Mouse (Mus musculus) limb, embryonic 10.5 days (tissue): ENCODE measurements around the gene Lgr5. TPM values are rescaled to one million over a fixed set of nuclear protein-coding genes. Genes with fewer than 3 reads are reported as not detected.

ENCODE experiments used
- DNase-seq: peaks from one replicate; pipeline ENCODE4 v3.0.0-alpha.2; 2017; ENCODE audit warnings: low spot score
- H3K27ac ChIP-seq: fragments of 300-500 bp; sonication (generic); 2 replicates; pipeline ENCODE4 v1.5.1; 2016; ENCODE audit warnings: mild to moderate bottlenecking
- H3K27me3 ChIP-seq: fragments of 300-500 bp; sonication (generic); 2 replicates; pipeline ENCODE4 v1.6.1; 2016; ENCODE audit warnings: low read depth, mild to moderate bottlenecking; ENCODE audit not compliant: poor library complexity, severe bottlenecking
- H3K36me3 ChIP-seq: fragments of 300-500 bp; sonication (generic); 2 replicates; pipeline ENCODE4 v1.6.1; 2016; ENCODE audit warnings: mild to moderate bottlenecking, moderate library complexity
- H3K4me1 ChIP-seq: fragments of 300-500 bp; sonication (generic); 2 replicates; pipeline ENCODE4 v1.6.1; 2016
- H3K4me3 ChIP-seq: fragments of 300-500 bp; sonication (generic); 2 replicates; pipeline ENCODE4 v1.5.1; 2016; ENCODE audit warnings: mild to moderate bottlenecking, moderate library complexity
- H3K9me3 ChIP-seq: fragments of 300-500 bp; sonication (generic); replicated peaks from 2 replicates; pipeline ENCODE4 v1.6.1; 2016; ENCODE audit warnings: mild to moderate bottlenecking
- WGBS: fragments of 180-500 bp; shearing (Covaris S2); methylation state at CpG from one replicate; pipeline ENCODE4 v1.1.7; 2016; 5-methylcytosine and 5-hydroxymethylcytosine counted together
- polyA plus RNA-seq: library from polyadenylated mRNA; unstranded; fragments of >200 nt; fragmentation: Nextera tagmentation; extraction: Ambion mirVana; gene quantifications from 2 replicates; pipeline ENCODE4 v1.2.1, GENCODE M21; 2016

Gene Lgr5
- polyA plus RNA-seq, 1 experiment from 2014 or later: 2.3 TPM

DNA sequence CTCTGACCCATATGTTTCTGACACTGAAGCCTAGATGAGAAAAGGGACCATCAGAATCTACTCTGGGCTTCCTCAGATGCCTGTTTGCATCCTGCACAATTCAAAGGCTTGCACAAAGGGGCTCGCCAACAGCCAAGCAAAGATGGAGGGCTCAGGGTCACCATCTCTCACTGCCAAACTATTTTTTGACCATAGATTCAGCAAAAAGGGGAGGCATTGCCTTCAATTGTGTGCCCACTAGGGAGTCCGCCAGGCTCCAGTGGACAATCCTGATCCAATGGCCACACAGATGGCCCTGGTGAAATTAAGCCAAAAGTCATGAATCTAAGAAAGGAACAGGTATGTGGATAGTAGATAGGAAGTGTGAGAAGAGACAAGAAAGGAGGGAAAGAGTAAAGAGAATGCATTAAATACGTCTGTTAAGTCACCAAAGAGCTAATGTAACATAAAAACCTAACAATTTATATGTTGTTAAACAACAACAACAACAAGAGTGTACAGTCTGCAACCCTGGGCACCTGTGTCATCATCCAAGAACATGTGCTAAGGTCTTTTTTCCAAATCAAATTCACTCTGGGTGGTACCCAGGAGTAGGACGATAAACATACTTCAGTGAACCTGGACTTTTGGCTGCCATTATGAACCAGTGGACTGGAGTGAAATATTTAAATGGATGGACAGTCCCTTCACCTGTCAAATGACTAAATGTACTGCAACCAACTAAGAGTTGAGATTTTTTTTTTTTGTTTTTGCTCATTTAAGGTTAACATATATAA lies 24.5 kb downstream of the Lgr5 start:
- WGBS: 91% methylated on average over 4 of the region's 4 CpGs
- H3K4me1 ChIP-seq: no peaks in the 10 kb centered on the region
- no peaks in the 10 kb centered on the region for H3K27me3 ChIP-seq
- no peak overlapping the region for H3K27ac ChIP-seq
- no peak overlapping the region for H3K4me3 ChIP-seq
- H3K9me3 ChIP-seq: no peaks in the 10 kb centered on the region
- DNase-seq: no peak
- H3K36me3 ChIP-seq: no peaks in the 10 kb centered on the region

DNA sequence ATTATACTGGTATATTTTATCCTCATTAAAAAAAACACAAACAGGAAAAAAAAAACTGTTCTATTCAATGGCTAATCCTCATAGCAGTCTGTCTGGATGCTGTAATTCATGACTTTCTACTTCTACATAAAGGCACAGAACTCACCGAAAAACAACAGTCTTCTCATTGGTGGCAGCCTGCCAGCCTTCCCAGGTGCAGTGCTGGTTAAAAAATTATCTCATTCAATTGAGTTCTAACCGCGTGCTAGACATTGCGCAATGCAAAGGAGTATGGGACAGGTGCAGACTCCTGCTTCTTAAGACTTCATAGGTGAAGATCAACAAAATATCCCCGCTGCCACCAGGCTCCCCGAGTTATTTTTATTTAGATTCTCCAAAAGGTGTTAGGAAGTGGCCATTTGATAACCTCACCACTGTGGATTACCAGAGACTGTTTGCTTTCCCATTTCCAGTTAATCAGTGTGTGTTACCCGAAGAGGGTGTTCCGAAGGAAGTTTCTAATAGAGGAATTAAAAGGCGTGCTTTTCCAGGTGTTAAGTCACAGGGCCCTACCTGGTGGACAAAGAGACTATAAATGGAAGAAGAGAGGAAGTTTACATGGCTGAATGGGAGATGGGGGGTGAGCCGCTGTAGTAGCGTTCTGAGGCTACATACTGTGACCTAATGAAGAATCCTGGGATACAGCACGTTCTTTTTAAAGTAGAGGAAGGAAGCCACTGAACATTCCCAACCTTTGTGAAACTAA lies 26.3 kb downstream of the Lgr5 start:
- Histone ChIP-seq H3K36me3 (no peaks in the 10 kb centered on the region), H3K27ac (no peak overlapping the region), H3K4me3 (no peak overlapping the region), H3K9me3 (no peaks in the 10 kb centered on the region), H3K4me1 (peaks cover 7% of the 10 kb centered on the region), H3K27me3 (no peaks in the 10 kb centered on the region)
- no peak for DNase-seq
- 81% methylated on average over 12 of the region's 12 CpGs for WGBS

DNA sequence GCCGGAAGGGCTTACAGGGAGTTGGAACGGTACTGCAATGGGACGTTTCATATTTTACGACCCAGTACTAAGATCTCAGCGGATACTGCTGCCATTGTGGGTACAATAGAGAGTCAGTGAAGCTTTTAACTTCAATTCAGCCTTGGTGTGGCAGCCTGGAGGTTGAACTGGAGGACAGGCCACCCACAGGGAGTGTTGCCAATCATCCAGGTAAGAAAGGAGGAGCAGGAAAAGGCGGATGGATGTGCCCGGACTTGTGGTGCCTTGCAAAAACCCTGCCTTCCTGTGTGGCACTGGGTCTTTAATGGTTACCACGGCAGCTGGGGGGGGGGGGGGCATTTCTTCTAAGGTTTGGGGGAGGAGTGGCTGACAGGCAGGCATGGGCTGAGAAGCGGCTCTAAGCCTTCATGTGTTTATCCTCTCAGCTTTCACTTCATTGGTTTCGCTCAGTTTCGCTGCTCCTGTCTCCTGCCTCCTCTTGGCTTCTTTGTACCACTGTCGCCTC lies 30.8 kb downstream of the Lgr5 start:
- H3K9me3 ChIP-seq: no peaks in the 10 kb centered on the region
- H3K4me3 ChIP-seq: no peak overlapping the region
- WGBS: 49% methylated on average over 12 of the region's 12 CpGs
- no peak overlapping the region for H3K27ac ChIP-seq
- no peaks in the 10 kb centered on the region for H3K27me3 ChIP-seq
- no peak for DNase-seq
- no peaks in the 10 kb centered on the region for H3K36me3 ChIP-seq
- peaks cover 11% of the 10 kb centered on the region for H3K4me1 ChIP-seq

DNA sequence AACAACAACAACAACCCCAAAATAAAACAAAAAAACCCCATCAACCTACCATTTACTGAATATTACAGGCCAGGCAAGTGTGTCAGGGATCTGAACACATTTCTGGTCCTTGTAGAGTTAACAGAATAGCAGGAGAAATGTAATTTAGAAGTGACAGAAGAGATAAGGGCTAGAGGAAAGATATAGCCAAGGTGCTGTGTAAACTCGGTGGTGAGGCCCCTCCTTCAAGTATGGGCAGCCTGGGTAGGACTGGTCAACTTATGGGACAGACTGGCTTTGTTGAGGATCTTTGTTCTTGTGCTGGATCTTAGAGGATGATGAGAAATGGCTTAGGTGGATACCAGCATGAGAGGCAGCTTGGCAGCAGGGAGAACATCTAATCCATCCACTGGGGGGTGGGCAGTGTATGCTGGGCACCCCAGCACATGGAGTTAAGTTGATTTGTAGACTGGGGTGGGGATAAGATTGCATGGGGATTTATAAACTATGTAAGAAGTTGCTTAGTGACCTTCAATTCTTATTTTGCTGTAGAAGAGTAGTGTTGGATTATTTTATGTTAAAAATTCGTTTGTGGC lies 32.3 kb downstream of the Lgr5 start:
- H3K27me3 ChIP-seq: no peaks in the 10 kb centered on the region
- H3K4me3 ChIP-seq: no peak overlapping the region
- 50% methylated on average over 2 of the region's 2 CpGs for WGBS
- no peak overlapping the region for H3K27ac ChIP-seq
- H3K36me3 ChIP-seq: no peaks in the 10 kb centered on the region
- H3K4me1 ChIP-seq: peaks cover 11% of the 10 kb centered on the region
- no peak for DNase-seq
- H3K9me3 ChIP-seq: no peaks in the 10 kb centered on the region

DNA sequence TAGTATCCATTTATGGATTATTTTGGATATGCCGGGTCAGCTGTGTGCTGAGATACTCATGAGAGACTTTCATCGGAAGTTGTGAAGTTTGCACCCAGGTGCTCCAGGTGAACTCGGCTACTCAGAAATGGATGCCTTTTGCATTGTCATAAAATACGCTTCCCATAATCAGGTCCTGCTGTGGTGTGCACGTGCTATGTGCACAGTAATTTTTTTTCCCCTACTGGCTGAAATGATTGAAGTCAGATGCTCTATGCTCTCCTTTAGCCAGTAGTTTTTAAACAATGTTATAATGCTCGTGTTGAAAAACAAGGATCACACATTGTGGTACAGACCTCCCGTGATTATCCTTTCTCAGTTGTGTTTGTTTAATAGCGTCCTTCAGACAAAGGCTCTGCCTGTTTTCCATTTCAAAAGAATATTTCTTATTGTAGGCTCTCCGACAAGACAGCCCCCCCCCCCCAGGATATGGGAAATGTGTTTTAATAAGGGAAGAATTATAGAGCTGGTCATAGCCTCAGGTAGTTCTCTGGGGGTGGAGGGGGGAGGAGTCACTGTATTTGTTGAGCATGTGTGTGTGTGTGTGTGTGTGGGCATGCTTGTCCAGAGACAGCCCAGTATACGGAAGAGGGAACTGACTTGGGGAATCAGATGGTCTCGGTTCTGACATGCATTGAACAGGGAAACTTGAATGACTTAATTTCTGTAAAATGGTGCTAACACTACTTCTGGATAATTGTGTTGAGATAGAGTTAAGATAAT lies 34.0 kb downstream of the Lgr5 start:
- no peak for DNase-seq
- H3K4me1 ChIP-seq: peaks cover 11% of the 10 kb centered on the region
- no peak overlapping the region for H3K27ac ChIP-seq
- WGBS: 84% methylated on average over 11 of the region's 11 CpGs
- no peaks in the 10 kb centered on the region for H3K27me3 ChIP-seq
- no peaks in the 10 kb centered on the region for H3K36me3 ChIP-seq
- H3K9me3 ChIP-seq: no peaks in the 10 kb centered on the region
- H3K4me3 ChIP-seq: no peak overlapping the region

DNA sequence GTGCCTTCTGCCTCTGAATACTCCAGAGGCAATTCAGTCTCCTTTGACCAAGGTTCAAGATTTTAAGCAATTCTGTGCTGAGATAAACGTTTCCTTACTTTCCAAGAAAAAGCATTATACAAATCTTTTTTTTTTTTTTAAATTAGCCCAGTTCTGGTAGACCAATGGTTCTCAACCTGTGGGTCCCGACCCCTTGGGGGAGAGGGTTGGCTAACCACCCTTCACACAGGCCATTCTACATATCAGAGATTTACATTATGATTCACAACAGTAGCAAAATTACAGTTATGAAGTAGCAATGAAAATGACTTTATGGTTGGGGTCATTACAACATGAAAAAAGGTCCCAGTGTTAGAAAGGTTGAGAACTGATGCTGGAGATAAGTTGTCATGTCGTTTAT lies 36.5 kb downstream of the Lgr5 start:
- Histone ChIP-seq H3K4me3 (no peak overlapping the region), H3K27me3 (no peaks in the 10 kb centered on the region), H3K4me1 (peaks cover 4% of the 10 kb centered on the region; the same call in 1 of the 2 replicates), H3K27ac (no peak overlapping the region), H3K9me3 (no peaks in the 10 kb centered on the region), H3K36me3 (no peaks in the 10 kb centered on the region)
- WGBS: 89% methylated on average over 3 of the region's 3 CpGs
- DNase-seq: no peak

DNA sequence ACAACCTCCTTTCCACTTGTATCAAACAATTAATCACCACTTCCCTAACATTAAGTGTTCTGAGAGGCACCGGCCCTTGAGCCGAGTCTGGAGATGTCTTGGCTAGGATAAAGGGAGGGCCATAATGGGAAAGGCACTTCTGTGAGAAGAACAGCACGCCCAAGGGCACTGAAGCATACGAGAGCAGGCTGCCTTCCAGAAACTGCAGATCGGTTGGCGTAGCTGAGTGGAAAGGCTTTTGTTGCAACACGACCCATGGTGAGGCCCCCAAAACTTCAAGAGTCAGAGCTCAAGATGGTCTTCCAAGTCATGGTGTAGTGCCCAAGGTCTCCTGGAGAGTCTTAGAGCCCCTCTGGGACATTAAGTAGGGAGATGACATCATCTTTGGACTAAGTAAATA lies 37.3 kb downstream of the Lgr5 start:
- H3K27ac ChIP-seq: no peak overlapping the region
- no peaks in the 10 kb centered on the region for H3K36me3 ChIP-seq
- no peaks in the 10 kb centered on the region for H3K27me3 ChIP-seq
- no peak overlapping the region for H3K4me3 ChIP-seq
- no peak for DNase-seq
- 90% methylated on average over 7 of the region's 7 CpGs for WGBS
- H3K9me3 ChIP-seq: no peaks in the 10 kb centered on the region
- H3K4me1 ChIP-seq: peaks cover 4% of the 10 kb centered on the region; the same call in 1 of the 2 replicates

DNA sequence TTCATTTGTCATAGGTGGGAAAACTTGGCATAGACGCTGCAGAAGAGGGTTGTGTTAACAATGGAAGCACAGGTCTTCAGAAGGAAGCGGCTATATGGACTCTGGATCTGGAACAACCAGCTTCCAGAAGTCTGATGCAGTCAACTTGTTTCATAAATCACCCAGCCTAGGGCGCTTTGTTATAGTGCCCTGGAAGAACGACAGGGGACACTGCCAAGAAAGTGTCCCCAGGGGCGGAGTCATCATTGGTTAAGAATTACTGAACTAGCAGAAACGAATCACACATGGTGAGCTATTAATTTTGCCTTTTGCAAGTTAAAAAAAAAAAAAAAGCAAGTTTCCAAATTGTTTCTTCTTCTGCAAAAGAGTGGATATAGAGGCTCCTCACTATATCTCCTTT lies 44.7 kb downstream of the Lgr5 start:
- Histone ChIP-seq H3K27me3 (no peaks in the 10 kb centered on the region), H3K27ac (no peak overlapping the region), H3K4me1 (no peaks in the 10 kb centered on the region), H3K9me3 (no peaks in the 10 kb centered on the region), H3K4me3 (no peak overlapping the region), H3K36me3 (no peaks in the 10 kb centered on the region)
- 86% methylated on average over 6 of the region's 6 CpGs for WGBS
- no peak for DNase-seq

DNA sequence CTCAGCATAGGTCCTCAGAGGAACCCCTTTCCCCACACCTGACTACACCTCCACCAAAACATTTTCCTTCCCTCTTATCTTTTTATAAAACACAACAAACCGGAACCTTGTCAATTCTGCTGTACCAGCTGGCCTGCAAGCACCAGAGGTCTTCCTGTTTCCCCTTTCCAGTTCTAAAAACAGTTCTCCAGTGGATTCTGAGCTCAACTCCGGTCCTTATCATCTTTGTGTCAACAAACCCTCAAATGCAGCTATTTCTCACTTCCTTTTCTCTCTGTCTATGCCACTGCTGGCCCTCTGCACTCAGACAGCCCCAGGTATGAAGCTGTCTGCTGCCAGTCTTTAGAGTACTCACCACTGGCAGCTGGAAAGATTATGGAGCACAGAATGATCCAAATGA lies 56.8 kb downstream of the Lgr5 start:
- H3K4me1 ChIP-seq: no peaks in the 10 kb centered on the region
- no peaks in the 10 kb centered on the region for H3K27me3 ChIP-seq
- WGBS: 74% methylated on average over 2 of the region's 2 CpGs
- no peak for DNase-seq
- no peak overlapping the region for H3K4me3 ChIP-seq
- H3K9me3 ChIP-seq: no peaks in the 10 kb centered on the region
- H3K27ac ChIP-seq: no peak overlapping the region
- H3K36me3 ChIP-seq: no peaks in the 10 kb centered on the region

DNA sequence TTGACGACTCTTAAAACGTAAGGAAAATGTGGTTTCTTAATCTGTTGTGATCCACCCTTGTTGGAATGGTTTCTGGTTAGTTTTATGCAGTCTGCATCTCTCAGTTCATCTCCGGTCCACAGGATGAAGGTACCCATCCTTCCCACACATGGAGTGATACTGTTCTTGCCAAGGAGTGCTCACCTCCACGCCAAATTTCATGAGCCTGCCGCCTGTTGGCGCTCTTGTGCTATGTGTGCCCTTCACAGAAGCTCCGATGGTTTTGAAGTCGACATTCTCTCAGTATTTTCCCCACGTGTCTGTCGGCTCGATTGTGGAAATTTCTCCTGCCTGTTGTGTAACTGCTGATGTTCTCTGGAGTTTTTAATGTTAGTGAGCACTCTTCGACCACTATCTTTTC lies 57.8 kb downstream of the Lgr5 start:
- Histone ChIP-seq H3K36me3 (no peaks in the 10 kb centered on the region), H3K9me3 (no peaks in the 10 kb centered on the region), H3K27me3 (no peaks in the 10 kb centered on the region), H3K4me1 (no peaks in the 10 kb centered on the region), H3K4me3 (no peak overlapping the region), H3K27ac (no peak overlapping the region)
- 87% methylated on average over 12 of the region's 12 CpGs for WGBS
- no peak for DNase-seq

DNA sequence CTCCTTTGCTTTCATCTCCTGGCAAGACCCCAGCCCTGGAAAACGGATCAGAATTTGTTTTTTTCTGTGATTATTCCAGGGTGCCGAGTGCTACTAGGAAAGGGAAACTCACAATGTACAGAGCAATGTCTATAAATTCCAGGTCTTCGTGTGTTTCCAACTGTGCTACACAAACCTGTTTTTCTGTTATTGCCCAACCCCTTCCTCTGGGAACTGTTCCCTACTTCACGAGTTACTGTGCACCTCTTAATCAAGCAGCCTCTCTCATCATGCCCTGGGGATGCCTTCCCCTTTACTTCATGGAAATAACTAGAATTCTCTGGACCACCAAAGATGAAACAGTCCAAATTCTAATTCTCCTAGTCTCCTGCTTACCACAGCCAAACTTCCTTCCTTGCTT lies 58.7 kb downstream of the Lgr5 start:
- DNase-seq: no peak
- WGBS: 75% methylated on average over 4 of the region's 4 CpGs
- Histone ChIP-seq H3K4me1 (no peaks in the 10 kb centered on the region), H3K27ac (no peak overlapping the region), H3K36me3 (no peaks in the 10 kb centered on the region), H3K9me3 (no peaks in the 10 kb centered on the region), H3K27me3 (no peaks in the 10 kb centered on the region), H3K4me3 (no peak overlapping the region)

DNA sequence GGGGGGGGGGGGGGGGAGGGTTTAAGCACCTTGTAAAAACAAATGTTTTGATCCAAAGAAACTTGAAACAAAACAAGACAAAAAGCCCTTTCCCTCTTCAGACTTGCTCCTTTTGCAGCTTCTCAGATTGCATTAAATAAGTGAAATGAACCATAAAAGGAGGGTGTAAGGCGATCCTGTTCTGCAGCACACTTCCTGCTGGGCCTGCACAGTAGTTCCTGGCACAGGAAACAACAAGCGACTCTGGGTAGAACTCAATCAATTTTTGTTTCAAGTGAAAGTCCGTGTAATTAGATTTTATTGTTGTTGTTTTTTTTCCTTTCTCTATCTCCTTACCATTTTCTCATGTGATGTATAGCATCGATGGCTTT lies 66.5 kb downstream of the Lgr5 start:
- Histone ChIP-seq H3K9me3 (no peaks in the 10 kb centered on the region), H3K4me3 (peak overlapping the region; percentile 24; the same call in 1 of the 2 replicates), H3K36me3 (no peaks in the 10 kb centered on the region), H3K27me3 (no peaks in the 10 kb centered on the region), H3K4me1 (peaks cover 19% of the 10 kb centered on the region), H3K27ac (peak overlapping the region; percentile 84)
- 48% methylated on average over 4 of the region's 4 CpGs for WGBS
- no peak for DNase-seq
